Mouse (Mus musculus): ENCODE measurements at regions not wholly inside any gene's neighbourhood (a gene's known extent, or its start where the extent isn't known, plus 50 kb on each side); places are given as distances from the start of the nearest gene placed in this dataset.

DNA sequence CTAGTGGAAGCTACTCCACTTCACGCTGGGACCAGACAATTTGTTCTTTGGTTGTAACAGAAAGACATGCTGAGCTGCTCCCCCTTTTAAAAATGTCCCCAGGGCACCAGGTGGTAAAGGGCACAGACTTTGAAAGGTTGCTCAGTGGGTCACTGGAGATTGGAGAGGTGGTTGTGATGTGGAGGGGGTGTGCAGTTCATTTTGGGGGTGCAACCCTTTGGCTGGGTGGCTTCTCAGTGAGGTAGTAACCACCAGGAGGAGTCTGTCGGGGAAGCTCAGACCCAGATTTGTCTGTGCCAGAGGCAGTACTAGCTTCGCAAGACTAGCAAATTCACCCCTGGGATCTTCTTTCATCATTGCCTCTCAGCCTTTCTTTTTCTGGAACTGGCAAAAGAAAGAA, 189.0 kb upstream of the Krr1 start:
- no peak for DNase-seq

DNA sequence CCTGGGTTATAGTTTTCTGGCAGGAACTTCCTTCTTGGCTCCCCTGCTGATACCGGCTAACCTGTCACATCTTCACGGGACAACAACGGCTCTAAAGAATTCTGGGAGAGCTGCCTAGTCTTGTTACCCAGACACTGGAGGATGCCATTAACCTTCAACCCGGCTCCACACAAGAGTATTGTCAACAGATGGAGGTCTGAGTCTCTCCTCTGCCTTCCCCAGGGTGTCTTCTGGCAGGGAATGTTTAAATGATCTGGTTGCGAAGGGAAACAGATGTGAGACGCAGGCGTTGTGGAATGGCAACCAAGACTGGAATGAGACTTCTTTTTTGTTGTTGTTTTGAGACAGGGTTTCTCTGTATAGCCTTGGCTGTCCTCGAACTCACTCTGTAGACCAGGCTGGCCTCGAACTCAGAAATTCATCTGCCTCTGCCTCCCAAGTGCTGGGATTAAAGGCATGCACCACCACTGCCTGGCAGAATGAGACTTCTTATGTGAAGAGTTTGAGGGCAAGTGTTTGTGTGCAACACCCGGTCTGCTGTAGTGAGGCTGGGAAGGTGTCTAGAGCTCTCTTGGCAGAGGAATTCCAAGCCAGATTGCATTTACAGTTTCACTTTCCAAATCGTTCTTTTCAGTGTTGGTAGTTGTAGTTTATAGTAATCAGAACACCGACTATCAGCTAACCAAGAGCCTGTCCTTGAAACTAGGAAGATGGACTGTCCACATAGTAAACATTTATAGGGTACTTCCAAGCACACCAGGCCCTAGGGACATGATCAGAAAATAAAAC, 188.2 kb upstream of the Krr1 start:
- DNase-seq, result no peak

- DNase-seq, result no peak
Observed at GRCm38 (mm10) chr10:111787175-111787574, 185.3 kb upstream of the Krr1 start.

DNA sequence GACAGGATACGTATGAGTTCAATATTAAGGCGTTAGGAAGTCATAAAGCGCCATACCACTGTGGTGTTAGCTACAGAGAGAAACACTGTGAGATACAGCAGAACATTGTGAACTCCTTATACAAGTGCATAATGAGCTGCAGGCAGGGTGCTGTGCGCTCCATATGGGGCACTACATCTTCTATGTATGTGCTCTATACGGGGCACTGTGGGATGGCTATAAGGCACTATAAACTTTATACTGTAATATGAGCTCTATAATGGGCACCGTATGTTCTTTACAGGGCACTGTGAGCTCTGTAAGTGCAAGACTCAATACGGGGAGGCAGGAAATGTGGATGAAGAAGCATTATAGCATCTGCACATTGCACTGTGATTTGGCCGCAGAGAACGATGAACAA, 183.2 kb upstream of the Krr1 start:
- DNase-seq, result no peak

DNA sequence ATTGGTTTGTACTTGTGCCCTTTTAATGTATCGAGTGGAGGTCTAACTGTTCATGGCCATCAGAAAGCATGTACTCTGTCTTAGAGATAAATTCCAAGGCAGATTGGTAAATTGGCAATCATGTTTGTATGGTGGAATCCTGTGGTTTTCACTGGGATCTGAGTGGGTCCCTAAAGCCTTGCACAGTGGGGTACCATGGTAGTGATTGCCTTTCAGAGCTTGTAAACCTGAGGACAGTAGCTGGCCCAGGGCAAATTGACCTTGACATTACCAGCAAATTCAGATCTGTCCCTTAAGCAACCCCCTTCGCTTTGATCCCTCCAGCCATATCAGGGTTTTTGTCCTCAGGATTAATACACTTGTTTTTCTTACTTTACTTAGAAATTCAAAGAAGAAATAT, 181.6 kb upstream of the Krr1 start:
- DNase-seq, result no peak

DNA sequence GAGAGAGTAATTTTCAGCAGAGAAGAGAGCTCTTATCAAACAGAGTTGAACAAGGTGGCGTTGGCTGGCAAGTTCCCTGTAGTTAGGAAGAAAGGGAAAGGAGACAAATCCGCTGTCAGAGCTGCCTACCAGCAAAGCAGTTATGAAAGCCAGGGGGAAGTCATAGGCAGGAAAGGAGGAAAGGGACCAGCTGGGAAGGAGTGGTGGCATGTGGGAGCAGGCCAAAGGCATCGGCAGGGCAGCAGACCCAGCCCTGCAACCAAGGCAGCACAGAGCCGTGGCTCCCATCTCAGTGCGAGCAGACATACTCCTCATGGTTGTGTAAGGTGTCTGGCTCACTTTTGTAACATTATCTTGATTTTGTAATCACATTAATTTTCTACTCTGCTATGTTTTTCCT, 177.4 kb upstream of the Krr1 start:
- DNase-seq, result peak; percentile 12

DNA sequence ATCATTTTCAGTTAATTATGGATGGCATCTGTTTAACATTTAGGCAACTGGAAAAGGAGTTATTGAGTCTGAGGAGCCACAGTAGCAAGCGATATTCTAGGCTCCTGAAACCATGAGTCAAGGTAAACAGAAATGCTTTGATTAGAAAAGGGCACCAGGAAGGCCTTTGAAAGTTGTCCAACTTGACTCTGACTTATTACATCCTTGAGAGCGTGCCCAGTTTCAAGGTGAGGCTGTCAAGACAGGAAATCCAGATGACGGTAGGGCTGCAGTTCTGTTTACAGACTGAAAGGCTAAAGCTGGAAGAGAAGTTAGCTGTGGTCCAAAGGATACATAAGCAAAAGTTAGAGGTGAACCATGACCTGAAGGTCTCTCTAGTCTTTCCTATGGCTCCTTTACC, 176.7 kb upstream of the Krr1 start:
- no peak for DNase-seq

DNA sequence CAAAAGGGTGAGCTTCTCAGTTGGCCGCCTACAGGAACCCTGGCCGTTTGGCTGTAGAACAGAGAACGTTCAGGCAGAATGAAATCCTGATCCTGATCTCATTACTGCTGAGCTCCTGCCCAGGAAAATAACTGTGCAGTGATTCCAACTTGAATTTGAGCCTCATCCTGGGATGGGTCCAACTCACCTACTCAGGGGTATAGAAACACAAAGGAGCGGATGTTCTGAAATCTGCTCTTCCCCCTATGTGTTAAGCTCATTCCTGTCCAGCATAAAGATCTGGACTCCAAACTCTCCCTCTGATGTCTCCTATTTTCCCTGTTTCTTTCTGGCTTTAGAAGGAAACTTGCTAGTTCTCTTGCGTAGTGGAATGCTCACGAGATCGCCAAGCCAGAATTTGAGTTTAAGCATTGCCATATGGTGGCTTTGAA, 173.6 kb upstream of the Krr1 start:
- DNase-seq, result no peak

DNA sequence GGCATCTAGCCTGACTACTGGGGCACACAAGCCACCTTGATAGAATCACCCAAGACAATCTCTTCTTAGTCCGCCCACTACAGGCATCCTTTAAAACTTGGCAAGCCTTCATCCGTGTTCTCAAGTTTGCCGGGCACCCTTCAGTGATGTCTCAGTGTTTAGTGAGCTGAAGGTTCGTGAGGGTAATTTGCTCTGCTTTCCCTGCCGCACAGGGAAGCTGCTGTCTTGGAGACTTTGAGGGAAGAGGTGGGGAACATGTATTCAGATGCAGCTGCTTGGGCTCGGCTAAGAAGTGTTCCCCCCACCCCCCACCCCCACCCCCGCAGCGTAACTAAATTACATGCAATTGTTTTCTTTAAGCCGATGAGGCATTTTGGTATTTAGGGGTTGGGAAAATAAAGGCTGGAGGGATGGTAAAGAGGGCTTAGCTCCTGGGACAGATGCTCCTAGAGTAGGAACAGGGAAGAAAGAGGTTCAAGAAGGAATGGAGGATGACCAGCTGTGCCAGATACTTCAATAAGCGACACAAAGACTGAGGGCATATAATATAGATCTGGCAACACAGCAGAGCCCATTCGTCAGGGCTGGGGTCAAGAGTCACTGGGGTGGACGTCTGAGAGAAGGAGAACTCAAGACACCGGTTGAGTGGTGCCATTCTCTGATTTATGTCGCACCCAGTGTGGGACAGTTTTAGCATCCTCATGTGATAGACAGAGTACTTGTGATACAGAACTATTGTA, 172.4 kb upstream of the Krr1 start:
- no peak for DNase-seq

DNA sequence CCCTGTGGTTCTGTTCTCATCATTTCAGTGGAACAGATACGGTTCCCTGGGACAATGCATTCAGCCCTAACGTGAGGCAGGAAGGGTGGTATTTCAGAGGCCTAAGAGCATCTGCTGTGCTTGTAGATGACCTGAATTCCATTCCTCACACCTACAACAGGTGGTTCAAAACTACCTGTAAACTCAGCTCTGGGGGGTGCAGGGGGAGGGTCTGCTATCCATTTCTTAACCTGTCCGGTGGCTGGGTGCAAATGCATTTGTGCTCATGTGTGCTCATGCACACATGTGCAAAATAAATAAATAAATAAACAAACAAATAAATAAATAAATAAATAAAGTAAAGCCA, 171.9 kb upstream of the Krr1 start:
- DNase-seq, result no peak

DNA sequence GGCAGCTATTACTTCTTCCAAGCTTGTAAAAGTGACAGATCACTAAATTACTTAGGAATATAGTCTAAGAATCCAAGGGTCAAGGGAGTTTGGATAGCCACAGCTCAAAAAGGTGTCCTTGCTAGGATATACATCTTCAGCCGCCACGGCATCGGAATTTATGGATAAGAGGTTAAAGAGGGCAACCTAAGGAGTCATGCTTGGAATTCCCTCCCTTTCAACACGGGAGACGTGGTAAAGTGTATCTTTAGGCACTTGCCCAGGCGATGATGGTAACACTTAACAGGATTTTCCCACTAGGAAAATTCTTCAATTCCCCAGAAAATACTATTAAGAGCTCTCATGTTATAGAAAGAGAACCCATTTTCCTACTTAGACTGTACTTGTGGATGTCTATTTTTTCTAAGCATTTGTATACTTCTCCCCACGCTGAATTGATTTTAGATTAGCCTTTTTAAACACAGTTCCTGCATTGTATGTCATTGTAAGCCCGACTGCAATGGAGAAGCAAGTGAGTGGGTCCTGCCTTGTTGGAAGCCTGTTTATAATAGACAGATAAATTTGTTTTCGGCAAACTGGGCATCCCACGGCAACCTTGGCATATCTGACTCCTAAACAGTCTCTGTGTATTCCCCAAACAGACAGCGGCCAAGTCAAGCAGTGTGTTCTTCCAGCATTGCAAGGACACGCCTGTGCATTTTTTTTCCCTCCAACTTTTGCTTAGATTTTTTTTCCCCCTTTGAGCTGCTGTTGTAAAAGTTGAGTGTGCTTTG, 171.3 kb upstream of the Krr1 start:
- peak; percentile 25 for DNase-seq

DNA sequence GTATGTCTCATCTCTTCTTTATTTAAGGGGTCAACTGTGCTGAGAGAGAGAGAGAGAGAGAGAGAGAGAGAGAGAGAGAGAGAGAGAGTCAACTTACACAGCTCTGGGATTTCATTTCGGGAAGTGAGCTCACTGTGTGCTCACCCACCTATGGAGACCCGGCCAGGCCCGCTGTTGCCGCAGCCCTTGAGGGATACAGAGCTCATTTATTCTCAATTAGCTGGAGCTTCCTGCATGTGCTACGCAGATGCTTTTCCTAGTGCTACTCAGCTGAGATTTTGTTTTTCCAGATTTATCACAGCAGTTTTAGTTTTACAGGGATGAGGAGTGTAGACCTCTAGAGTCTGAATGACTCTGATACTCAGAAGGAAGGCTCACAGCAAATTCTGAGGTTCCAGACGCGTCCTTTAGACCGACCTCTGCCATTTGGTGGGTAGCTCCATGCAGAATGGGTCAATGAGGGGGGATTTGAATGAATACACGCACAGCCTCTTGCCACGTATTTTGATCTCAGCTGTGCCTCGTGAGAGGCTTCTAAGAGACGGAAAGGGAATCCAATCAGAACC, 170.6 kb upstream of the Krr1 start:
- no peak for DNase-seq

GRCm38 (mm10) chr10:111806333-111806732, 166.1 kb upstream of the Krr1 start:
- DNase-seq, result no peak

- no peak for DNase-seq
Observed at GRCm38 (mm10) chr10:111806916-111807315, 165.5 kb upstream of the Krr1 start.

- peak; percentile 21 for DNase-seq
Observed at GRCm38 (mm10) chr10:111813736-111814135, 158.7 kb upstream of the Krr1 start.

DNA sequence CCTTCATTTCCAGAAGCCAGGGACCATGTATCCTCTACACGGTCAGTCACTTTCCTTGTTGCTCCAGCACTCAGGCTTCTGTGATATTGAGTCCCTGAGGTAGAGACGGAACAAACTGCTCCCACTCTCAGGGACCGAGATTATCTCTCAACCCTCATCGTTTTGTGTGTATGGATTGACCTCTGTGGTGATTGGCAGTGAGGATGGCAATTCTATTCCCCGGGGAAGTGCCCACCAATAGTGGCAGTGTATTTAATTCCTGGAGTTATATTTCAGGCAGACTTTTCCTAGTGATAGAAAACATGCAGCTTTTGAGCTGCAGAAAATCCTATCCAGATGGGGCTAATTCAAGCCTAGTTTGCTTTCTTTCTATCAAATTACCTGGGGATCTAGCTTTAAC, 157.8 kb upstream of the Krr1 start:
- DNase-seq, result no peak

- DNase-seq, result no peak
Observed at GRCm38 (mm10) chr10:111815160-111815559, 157.3 kb upstream of the Krr1 start.

DNA sequence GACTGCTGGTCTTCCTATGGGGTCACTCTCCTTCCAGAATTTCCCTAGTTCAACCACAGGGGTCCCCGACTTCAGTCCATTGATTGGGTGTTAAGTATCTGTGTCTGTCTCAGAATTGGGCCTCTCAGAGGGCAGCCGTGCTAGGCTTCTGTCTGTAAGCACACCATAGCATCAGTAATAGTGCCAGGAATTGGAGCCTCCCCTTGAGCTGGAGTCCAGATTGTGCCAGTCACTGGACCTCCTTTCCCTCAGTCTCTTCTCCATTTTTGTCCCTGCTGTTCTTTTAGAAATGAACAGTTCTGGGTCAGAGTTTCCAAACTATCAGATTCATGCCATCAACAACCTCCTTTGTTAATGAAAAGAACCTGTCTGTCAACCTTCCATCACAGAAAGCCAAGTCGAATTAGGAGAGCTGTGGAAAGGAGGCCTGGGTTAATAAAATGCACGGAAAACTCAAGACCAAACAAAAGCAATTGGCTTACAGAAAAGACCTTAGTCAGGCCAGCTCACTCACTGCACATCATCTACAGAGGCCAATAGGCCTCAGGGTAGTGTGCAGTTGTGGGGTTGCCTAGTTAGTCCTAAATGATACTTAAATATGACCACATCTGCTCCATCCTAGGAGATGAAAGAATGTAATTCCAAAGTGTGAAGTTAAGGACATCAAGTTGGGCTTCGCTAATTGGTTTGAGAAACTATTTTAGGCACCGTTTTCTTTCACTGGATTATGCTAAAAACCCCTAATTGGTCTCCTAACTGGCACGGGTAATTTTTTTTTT, 156.5 kb upstream of the Krr1 start:
- DNase-seq, result no peak

DNA sequence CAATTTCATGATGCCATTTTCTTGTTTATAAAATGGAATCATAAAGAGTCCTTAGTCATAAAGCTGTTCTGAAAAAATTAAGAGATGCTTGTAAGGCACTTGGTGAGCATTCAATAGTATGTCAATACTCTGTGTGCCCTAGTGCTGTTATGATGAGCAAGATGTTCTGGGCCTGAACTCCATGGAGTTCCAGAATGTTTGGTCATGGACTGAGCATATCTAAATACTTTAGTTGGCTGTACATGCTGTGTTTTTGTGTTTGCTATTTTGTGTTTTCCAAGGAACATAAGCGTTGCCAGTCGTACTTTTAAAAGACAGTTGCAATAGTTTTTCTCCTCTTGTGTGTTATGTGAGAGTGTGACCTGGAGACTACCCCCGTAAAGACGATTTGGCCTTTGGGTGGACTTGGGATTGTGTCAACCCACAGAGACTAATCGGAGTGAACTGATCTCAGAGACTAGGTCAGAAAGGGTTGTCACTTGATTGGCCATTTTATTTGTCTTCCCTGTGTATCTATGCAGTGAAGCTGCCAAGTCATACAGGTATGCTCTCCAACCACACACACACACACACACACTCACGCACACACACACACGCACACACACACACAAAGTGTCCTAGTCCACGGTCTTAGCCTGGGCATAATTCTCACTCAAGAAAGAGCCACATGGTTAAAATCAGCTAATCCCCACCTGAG, 152.6 kb upstream of the Krr1 start:
- no peak for DNase-seq

DNA sequence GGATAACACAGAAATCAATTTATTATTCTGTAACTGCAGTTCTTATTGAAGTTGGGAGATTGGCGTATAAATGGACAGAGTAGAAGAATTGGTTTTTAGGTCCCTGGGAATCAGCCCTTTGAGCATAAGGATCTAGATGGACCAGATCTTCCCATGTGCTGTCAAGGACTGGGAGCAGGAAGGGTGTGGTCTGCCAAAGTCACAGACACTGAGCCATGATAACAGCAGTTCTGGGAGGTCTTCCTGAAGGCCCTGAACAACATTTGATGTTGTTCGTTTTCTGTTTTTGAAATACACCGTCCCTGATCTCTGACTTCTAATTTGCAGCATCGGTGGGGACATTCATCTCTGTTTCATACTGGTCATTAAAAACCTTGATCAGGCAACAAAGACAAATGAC, 147.6 kb upstream of the Krr1 start:
- DNase-seq, result no peak

GRCm38 (mm10) chr10:111826033-111826754, 146.3 kb upstream of the Krr1 start:
- DNase-seq, result no peak
